Mouse (Mus musculus) T-cell, adult 2 months (primary cell): Measurements from ENCODE around the gene Zfp523.

Experiments
- DNase-seq: peaks from one replicate; pipeline ENCODE4 v3.0.0; 2022; ENCODE audit warnings: low spot score

The Zfp523 gene

DNA sequence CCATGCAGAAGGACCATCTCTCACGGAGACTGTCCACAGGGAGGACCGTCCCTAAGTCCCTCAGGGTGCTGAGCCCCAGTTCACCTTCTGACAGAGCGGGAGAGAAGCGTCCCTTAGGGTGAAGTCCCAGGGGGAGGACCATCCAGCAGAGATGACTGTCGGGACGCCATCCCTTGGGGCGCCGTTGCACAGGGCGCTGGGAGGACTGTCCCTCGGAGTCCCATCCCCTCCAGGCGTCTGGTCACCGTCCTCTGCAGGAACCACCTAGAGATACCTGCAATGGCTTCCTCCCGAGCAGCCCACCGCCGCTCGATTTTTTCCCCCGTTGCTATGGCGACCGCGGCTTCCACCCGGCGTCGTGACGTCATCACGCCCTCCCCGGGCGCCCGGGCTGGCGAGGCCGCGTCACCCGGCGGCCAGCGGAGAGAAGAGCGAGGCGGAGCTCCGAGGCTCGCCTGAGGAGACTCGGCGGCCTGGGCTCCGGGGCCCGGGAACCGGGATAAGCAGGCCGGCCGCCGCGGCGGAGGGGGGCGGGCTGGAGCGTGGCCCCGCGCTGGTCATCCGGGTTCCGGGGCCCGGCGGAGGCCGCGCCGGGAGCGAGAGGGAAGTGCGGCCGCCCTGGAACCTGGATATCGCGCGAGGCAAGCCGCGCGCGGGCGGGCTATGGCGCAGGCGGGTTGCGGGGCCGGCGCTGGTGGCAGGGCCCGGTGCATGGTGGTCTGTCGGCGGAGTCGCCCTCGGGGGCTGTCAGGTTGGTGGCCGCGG lies at the start of gene Zfp523:
Zfp523 (plus strand) TSS at position 355 of the 765 bp plus-strand sequence.
- peak; percentile 87 for DNase-seq

DNA sequence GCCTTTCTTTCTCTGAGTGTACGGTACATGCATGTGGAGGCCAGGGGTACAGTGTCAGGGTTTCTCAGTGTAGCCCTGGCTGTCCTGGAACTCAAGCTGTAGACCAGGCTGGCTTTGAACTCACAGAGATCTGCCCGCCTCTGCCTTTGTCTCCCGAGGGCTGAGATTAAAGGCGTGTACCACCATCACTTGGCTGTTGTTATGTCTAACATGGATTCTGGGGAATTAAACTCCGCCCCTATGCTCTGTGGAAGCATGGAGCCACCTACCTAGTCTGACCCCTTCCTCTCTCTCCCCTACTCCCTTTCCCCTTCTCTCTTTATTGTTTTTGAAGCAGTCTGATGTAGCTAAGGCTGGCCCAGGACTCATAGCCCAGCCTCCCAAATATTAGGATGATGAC lies 47.1 kb upstream of the Zfp523 start:
- no peak for DNase-seq

DNA sequence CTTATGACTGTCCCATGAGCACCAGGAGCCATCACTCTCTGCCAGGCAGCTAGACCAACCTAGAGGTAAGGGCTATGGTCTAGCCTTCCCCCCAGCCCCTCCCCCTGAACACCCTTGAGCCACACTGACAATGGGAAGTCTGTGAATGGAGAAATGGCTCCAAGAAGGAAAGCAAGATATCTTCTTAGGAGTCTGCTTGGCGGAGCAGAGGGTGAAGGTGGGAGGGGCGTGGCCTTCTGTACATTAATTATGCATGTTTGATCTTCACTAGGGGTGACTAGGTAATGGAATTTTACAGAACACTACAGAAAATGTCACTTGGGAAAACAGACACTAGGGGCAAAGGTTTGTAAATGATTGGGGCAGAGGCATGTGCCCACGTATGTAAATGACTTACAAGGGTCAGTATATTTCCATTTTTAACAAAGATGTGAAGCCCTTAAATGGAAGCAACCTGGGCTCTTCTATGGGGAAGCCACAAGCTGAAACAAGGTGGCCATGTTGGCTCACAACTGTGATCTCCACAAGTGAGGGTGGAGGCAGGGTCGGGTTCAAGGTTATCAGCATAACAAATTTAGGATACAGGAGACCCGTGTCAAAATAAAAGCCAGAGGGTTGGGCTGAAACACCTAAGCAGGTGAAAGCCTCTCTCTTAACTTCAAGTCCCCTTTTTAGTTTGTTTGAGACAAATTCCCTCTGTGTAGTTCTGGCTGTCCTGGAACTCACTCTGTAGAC lies 46.4 kb upstream of the Zfp523 start:
- no peak for DNase-seq

DNA sequence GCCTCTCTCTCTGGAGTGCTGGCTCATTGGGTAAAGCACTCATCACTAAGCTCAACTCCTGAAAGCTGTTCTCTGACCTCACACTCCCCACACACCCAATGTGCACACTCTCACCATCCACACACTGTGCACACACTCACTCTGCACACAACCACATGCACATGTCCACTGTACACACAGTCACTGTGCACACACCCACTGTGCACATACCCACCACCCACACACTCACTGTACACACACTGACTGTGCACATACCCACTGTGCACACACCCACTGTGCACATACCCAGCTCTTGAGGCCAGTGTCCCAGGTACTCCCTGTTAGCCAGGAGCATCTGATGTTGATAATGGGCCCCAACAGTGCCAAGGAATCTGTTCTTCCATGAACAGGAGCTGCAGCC lies 45.8 kb upstream of the Zfp523 start:
- DNase-seq, result no peak

DNA sequence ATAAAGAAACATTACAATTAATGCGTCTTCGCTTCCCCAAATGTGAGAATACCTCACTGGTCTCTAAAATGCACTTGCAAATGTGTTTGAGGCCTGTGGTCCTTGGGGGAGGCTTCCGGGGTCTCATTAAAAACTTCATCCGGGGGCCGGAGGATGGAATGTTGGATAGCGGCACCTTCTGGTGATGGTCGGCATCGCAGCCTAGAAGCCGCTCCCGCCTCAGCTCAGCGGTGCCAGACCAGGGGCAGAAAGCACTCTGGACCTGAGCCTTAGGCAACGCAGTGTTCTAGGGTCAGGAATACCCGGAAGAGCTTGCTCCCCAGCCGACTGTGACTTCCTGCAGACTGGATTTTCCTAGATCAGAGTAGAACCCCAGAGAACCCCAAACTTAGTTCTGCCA lies 43.7 kb upstream of the Zfp523 start:
- peak; percentile 23 for DNase-seq

DNA sequence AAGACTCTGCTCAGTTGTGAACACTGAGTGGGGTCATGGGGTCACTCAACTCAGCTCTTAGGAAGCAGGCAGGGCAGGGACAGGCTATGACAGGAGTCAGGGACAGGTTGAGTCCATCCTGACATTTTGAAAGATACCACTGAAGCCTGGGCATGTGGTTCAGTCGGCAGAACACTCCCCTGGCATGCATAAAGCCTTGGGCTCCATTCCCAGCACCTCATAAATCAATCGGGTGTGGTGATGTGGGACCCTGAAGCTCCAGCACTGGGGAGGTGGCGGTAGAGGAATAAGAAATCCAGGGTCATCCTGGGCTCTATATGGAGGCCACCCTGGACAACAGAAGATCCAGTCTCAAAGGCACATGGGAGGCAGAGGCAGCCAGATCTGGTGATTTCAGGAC lies 41.4 kb upstream of the Zfp523 start:
- DNase-seq, result no peak

DNA sequence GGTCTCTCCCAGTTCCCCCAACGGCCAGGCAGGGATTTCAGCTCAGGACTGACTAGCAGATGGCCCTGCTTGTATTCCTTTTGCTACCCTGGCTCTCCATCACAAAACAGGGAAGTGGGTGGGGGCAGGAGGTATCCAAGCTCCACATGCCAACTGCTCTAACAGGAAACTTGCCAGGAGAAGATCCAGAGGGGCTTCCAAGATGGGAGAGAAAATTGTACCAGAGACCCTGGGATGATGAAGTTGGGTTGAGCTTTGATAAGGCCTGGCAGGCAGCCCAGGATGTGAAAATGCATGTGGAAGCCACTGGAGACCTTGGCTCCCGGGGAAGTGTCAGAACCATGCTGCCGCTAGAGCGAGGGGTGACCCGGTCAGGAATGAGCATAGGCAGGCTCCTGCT lies 40.7 kb upstream of the Zfp523 start:
- no peak for DNase-seq

DNA sequence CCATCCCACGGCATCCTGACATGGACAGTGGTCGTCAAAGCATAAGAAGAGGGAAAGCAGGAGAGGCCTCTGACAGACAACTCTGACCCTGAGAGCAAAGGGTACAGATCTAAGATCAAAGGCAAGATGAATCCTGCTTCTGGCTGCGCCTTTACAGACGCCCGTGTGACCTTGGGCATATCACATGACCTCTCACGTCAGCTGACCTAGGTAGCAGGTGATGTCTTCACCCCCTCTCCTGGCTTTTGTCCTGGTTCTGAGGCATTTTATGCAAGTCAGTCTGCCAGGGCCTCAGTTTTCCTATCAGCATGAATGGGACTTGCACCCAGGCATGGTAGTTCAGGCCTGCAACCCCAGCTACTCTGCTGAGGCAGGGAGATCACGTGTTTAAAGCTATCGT lies 38.9 kb upstream of the Zfp523 start:
- no peak for DNase-seq

DNA sequence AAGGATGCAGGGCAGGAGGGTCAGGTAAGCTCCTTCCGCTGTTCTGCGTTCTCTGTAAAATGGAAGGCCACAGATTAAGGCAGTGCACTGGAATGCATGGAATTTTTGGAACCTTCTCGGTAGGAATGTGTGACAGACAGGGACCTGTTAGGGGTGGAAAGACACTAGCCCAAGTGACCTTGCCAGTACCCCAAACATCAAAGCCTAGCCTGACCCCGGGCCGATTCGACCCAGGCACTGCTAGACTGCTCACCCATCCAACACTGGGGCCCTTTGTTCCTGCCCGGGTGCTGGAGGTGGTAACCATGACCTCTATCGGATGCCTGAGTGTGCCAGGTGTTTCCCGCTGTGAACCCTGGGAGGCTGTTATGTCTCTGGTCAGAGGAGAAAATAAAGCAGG lies 38.2 kb upstream of the Zfp523 start:
- DNase-seq, result no peak

DNA sequence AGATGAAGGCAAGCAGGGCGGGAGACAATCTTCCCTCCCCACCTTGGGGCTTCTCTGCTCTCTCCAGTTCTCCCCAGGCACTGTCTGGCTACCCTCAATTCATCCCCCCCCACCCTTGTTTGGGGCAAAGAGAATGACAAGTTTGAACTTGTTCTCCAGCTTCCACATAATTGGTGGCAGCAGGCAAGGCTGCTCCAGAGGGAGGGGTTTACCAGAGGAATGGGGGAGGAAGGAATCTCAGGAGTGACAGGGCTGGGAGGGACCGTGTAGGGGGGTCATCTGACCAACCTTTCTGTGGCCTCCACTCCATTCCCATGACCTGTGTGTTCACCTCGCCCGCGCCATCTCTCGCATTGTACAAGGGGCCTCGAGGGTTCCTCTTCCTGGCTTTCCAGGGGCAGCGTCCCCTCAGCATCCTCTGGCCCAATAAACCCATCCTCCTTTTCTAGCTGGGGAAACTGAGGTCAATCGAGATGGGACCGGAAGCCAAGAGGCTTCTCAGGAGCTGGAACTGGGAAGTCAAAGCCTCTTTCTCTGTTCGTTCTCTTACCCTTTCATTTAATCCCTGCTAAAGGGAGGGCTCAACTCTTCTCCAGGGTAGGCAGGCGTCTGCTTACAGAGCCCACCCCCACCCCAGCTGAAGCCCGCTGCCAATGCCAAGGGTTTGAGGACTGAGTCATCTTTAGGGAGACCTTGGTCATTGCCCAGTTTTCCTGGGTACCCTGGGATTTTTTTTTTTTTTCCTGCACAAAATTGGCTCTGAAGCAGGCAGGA lies 36.3 kb upstream of the Zfp523 start:
- no peak for DNase-seq

DNA sequence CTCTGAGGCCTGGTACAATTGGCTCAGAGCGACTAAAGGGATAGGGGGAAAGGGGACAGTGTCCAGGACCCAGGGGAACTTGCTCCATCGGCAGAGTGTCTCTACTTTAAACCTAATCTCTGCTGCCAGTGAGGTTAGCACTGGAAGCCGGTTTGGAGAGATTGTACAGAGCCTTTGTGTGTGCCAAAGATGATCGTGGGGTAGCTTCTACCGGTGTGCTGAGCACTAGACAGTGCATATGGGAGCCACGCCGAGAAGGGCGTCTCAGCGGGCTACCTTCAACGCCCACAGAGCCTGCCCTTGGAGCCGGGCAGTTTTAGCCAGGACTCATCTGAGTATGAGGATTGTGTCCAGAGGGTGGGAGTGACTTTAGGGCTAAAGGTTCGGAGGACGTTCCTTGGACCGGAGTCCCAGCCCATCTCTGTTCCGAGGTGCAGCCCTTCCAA lies 35.7 kb upstream of the Zfp523 start:
- DNase-seq, result no peak

DNA sequence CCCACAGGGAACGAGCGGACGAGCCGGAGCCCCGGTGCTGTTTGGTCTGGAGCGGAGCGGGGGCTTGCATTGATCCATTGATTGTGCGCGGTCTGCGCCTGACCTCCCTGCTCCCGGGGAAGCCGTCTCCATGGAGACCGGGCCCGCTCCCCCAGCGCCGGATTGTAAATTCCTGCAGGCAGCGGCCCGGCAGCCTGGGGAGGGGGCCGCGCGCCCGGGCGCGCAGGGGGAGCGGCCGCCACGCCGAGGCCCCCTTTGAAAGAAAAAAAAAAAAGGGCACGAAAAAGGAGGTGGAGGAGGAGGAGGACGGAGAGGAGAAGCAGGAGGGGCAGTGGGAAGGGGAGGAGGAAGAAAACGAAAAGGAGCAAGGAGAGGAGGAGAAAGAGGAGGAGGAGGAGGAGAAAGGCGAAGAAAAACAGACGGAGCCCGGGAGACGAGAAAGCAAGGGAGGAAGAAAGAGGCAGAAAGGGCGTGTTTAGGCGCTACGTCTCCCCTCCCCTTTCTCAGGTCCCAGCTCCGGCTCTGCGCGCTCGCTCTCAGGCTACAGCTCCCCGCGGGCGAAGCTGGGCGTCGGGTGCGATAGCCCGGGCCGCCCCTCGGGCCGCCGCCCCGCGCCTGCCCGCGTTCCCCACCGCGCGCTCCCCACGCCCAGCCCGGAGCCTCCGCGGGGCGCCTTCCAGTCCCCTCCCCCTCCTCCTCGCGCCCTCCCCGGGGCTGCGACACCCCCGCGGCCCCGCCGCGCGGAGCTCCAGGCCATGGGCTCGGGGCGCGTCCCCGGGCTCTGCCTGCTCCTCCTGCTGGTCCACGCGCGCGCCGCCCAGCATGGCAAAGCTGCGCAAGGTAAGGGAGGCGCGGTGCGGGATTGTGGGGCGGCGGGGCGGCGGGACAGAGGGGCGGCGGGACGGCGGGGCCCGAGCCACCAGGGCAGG lies 34.9 kb upstream of the Zfp523 start, which contains the start of gene Scube3:
Scube3 (plus strand) TSS at position 371 of the 929 bp plus-strand sequence.
- DNase-seq, result peak; percentile 5

DNA sequence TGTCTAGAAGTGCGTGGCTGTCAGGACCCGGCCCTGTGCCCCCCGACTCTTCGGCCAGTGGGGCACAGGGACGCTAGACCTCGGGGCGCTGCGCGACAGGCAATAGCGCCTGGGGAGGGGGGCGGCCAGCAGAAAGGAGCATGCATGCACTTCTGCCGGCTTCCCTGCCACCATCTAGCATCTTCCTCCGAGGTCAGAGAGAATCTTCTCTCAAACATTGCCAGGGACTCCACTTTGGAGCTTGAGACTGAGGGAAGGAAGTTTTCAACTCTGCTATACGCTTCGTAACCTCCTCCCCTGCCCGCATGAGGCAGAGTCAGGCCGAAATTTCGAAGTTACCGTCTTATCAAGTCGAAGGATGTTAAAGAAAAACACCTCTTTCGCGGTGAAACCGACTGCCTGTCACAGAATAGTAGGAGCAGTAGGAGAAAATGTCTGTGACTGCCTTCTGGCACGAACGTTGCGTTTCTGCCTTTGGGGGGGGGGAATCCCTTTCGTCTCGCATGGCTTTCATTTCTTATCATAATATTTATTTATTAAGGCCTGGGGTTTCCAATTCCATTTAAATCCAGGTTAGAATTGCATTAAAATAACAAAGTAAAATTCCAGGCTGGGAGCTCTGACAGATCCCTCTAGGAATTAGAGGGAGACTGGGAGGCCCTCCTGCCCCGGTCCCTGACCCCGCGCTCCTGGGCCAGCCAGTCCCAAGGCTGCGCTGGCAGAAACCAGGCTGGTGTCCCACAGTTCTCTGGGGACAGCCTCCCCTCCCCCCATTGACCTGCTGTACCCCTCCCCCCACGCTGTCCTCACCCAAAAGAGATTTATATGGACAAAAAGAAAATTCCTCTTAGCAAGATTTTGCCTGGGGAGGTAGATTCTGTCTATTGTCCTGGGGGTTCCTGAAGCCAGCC lies 34.0 kb upstream of the Zfp523 start:
- DNase-seq, result peak; percentile 7

DNA sequence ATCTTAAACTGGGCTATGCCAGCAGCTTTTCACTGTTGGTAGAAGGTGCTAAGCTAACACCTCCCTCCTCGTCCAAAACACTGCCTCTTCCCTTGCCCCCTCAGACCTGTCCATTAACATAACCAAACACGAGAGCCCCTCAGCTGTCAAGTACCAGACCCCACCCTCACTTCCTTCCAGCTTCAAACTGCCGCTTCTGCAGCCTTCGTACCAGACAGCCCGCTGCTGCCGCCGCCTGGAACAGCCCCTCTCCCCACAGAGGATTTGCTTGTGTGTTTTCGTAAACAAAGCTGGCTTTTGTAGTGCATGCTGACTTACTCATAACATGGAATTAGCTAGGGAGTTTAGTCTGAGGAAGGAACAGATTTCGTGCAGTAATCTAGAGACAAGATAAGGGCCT lies 33.2 kb upstream of the Zfp523 start:
- DNase-seq, result no peak

DNA sequence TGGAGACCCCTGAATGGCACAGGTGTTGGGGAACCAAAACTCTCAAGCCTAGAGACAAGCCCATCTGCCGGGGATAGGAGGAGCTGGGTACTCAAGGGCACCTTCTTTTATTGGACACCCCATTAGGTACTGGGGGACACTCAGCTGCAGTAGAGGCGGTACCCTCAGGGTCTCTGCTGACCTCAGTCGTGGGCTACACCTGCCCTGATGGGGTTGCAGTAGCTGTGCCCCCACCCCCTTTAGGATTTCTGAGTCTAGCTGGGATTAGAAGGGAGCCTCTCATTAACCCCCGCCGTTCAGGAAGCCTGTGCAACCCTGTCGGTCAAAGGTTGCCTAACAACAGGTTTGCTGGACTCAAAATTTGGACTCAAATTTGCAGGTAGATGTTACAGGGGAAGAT lies 32.7 kb upstream of the Zfp523 start:
- no peak for DNase-seq

DNA sequence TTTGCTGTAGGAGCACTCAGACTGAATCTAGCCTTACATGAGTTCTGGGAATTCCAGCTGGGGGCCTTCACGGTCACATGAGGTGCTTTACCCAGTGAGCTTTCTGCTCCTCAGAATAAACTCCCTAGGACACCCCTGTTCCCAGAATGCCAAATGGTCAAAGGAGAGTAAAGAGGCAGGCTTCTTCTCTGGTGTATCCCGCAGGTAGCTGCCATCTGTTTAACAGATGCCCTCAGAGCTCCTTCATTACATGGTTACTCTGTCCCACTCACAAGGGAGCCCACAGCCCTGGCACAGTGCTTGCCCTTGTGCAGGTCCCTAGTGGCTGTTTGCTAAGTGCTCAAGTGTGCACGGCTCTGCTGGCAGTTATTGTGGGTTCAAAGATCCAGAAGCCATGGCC lies 28.6 kb upstream of the Zfp523 start:
- no peak for DNase-seq

DNA sequence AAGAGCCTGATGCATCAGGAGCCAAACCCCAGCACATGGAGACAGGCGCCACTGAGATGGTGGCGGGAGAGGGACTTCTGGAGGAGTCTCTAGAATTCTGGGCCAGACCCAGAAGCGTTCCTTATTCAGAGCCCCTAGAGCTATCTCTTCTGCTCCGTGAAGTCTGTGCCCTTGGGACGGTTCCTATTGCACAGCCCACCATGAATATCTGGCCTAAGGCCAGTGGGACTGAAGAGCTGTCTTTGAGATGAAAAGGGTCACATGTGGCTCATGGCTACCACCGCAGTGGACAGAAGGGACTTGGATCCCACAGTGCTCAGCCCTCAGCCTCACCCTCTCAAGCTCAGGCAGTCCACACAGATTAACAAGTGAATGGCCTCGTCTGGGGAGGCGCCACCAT lies 27.2 kb upstream of the Zfp523 start:
- no peak for DNase-seq

DNA sequence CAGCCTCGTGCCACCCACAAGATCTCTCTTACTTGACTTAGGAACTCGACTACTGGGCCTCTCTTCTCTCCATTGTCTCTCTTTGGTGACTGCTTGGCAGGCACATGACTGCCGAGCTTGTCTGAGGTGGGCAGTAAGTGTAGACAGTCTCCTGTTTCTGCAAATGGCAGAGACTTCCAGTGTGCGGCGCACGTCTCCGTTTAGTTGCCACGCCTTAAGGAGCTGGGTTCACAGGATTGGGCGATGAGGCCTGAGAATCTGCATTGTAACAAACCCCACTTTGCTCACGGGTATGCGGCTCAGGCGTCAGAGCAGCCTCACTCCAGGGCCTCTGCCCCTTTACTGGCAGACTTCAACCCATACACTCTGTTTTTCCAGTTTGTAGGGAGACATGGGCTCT lies 26.5 kb upstream of the Zfp523 start:
- no peak for DNase-seq

DNA sequence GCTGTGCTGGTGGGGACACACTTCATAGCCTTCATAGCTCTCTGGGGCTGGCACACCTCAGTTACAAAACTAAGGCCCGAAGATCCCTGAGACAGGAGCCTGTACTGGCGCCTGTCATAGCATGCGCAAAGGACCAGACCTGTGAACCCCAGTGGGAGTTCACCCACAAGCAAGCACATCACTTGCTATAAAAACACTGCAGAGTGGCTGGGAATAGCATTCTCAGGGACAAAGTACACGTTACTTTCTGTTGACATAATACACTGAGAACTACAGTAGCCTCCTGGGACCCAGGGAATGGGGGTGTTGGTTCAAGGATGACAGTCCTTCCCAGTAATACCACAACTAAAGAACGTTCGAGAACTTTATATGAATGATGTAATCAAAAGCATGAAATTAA lies 23.8 kb upstream of the Zfp523 start:
- no peak for DNase-seq

DNA sequence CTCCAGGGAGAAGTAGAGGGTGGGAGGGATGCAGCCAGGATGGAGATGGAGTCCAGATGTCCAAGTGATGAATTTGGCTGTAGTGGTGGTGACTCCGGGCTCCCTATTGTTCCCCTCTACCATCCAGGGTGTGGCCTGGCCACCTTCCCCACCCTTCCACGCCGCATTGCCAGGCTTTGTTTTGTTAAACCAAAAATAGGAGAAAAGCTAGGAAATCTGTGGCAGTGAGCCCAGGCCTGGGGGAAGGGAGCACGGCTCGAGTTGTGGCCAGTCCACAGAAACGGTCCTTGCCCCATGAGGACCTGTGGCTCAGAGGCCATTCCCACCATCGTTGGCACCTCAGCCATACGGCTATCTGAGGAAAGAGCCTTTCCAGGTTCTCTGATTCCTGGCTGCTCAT lies 22.0 kb upstream of the Zfp523 start:
- DNase-seq, result no peak

DNA sequence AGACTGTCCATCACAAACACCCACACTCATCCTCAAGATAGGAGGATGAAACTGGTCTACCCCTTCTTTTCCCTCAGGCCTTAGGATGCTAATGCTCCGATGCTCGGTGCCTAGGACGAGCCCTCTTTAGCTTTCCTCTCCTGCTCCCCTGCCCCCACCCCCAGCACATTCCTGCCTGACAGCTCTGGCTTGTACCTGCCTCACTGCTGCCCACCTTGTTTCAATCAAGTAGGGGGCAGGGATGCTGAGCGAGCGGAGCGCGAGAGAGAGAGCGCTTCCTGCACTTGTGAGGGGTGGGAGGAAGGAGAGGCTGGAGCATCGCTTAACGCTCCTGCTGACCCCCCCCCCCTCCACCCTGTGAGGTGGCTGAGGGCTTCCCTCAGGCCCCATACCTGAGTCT lies 16.6 kb upstream of the Zfp523 start:
- DNase-seq, result no peak
